Mouse (Mus musculus) B cell, adult 62 days (primary cell): ENCODE data around the gene Gm27235. TPM values are rescaled to one million over a fixed set of nuclear protein-coding genes. Genes with fewer than 3 reads are reported as not detected.

ENCODE experiments used
- total RNA-seq: library from RNA; stranded (reverse); gene quantifications from 4 replicates; pipeline ENCODE4 v1.2.4, GENCODE M21; 2023

Gene Gm27235
- total RNA-seq: not detected in 4 replicates

DNA sequence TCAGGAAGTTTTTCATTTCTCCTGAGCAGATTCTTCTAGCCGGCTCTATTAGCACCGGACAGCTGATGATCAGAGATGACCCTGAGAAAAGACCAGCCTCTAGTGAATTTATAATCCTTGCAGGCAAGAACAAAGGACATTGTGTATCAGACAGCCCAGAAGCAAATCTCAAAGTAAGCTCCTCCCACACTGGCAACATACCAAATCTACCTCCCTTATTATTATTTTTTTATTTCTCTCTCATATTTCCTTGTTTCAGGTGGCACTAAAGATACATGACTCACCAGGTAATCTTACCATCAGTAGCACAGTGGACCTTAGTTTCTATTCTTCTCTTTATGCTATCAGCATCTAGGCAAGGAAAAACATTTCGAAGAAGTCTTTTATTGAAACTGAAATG, at the start of gene Gm27235, which contains the start of gene D730048I06Rik:
Gene Gm27235 (minus strand): TSS at position 101 of the 400 bp plus-strand sequence.
Gene D730048I06Rik (minus strand): TSS at position 112 of the 400 bp plus-strand sequence.

DNA sequence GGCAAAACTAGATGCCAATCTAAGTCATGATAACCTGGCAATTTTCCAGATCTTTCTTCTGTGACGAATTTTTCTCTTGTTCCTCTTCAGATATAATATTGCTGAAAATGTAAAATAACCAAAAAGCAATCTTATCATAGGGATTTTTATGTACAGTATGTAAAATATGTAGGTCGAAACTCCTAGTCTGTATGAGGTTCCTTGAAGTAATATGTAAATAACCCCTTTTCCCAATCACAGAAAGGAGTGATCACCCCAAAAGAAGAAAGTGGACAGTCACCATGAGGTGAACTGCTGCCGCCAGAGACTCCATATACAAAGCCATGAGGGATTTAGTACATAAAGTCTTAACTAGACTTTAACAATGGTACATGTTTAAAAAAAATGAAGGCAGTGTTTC, 11.9 kb downstream of the Gm27235 start, which contains the start of gene Gm17727:
Gene Gm17727 (minus strand): TSS at position 101 of the 400 bp plus-strand sequence.

GRCm38 (mm10) chr9:35740749-35741148, 49.2 kb downstream of the Gm27235 start, which contains the start of gene Gm17677:
Gene Gm17677, plus strand, starts transcription at chr9:35741049.

Other genes with a start within 250 kb of the Gm27235 start
- 2.5 to 3.3 TPM (median 2.8 TPM) in 4 replicates for gene Ddx25, start 231.6 kb downstream of the Gm27235 start, total RNA-seq
- 22.0 to 25.8 TPM (median 24.4 TPM) in 4 replicates for gene Pus3, start 231.5 kb downstream of the Gm27235 start, total RNA-seq
- gene Pate2, start 219.8 kb downstream of the Gm27235 start, total RNA-seq: not detected in 4 replicates
- gene Hyls1, start 219.7 kb downstream of the Gm27235 start, total RNA-seq: 13.4 to 16.5 TPM (median 15.3 TPM) in 4 replicates
- gene Pate4, start 178.2 kb downstream of the Gm27235 start, total RNA-seq: not detected in 4 replicates
- gene Pate3, start 141.9 kb downstream of the Gm27235 start, total RNA-seq: not detected in 4 replicates
- gene Pate1, start 102.7 kb downstream of the Gm27235 start, total RNA-seq: not detected in 4 replicates
- gene Gm17677, start 49.1 kb downstream of the Gm27235 start, total RNA-seq: not detected in 4 replicates
- gene Gm17727, start 12.0 kb downstream of the Gm27235 start, total RNA-seq: not detected in 4 replicates
- gene D730048I06Rik, start within 50 bp of the Gm27235 start, total RNA-seq: not detected in 4 replicates
- gene 9230110F15Rik, start 54.0 kb upstream of the Gm27235 start, total RNA-seq: not detected in 4 replicates
- not detected in 4 replicates for gene 9230113P08Rik, start 118.3 kb upstream of the Gm27235 start, total RNA-seq